In genomic region chr9:98932931-98933330, GRCm38 (mm10) we compare ENCODE assay signal across 24 mouse cellular contexts. TPM values are rescaled to one million over a fixed set of nuclear protein-coding genes. Genes with fewer than 3 reads are reported as not detected.
A peak's percentile ranks its signal among the peaks of the same experiment; 100 is the strongest.
DNase-seq lines count a peak whose midpoint lies in the region; ATAC-seq lines count a peak whose summit lies in the region.
"Had no signal": no experiment of that assay in that cellular context is flagged by ENCODE, and none has a peak within 500 bp of the region (broad histone marks: within the 10 kb centered on the region; RNA-seq: fewer than 3 reads in every experiment).

No protein-coding gene starts in this region.

- H3K27me3 ChIP-seq in midbrain, embryonic 11.5 days (ENCODE audit: control insufficient read depth, insufficient read depth, low read length): peaks cover 13% of the 10 kb centered on the region
- H3K27me3 ChIP-seq in midbrain, embryonic 15.5 days (replicated peaks): peaks cover 24% of the 10 kb centered on the region; the same call in 1 of the 2 replicates
- peaks cover 27% of the 10 kb centered on the region for H3K27me3 ChIP-seq in embryonic facial prominence, embryonic 10.5 days (replicated peaks; ENCODE audit: low read depth, poor library complexity, severe bottlenecking)

- ATAC-seq in midbrain, embryonic 11.5 days (ENCODE audit: low FRiP score): peak; percentile 24; the same call in 1 of the 2 replicates
- ATAC-seq in midbrain, embryonic 15.5 days (replicated peaks): no peak
- ATAC-seq: forebrain, embryonic 14.5 days; hindbrain, embryonic 16.5 days; inflammation-experienced regulatory T-cells, adult 6 months had no signal

- no peaks in the 10 kb centered on the region for H3K36me3 ChIP-seq in midbrain, embryonic 11.5 days (ENCODE audit: control insufficient read depth, insufficient read depth, low read length)
- no peaks in the 10 kb centered on the region for H3K36me3 ChIP-seq in midbrain, embryonic 15.5 days (replicated peaks)
- no peaks in the 10 kb centered on the region for H3K36me3 ChIP-seq in embryonic facial prominence, embryonic 10.5 days (replicated peaks)
- H3K36me3 ChIP-seq: embryonic facial prominence, embryonic 13.5 days; heart, embryonic 10.5 days; hindbrain, embryonic 12.5 days had no signal

- 1% methylated on average over 6 of the region's 6 CpGs for WGBS in midbrain, embryonic 11.5 days
- 4% methylated on average over 6 of the region's 6 CpGs for whole genome bisulfite sequencing in midbrain, embryonic 15.5 days
- 10% methylated on average over 6 of the region's 6 CpGs for WGBS in embryonic facial prominence, embryonic 10.5 days

- no peak overlapping the region for H3K4me2 ChIP-seq in midbrain, embryonic 11.5 days
- no peak overlapping the region for H3K4me2 ChIP-seq in midbrain, embryonic 15.5 days
- H3K4me2 ChIP-seq: embryonic facial prominence, embryonic 13.5 days; hindbrain, embryonic 12.5 days had no signal

- peak; percentile 90 for DNase-seq in midbrain, embryonic 11.5 days (ENCODE audit: low spot score, missing footprints)
- peak; percentile 29 for DNase-seq in embryo, embryonic 10.5 days (ENCODE audit: low spot score)
- no peak for DNase-seq in embryonic facial prominence, embryonic 10.5 days (ENCODE audit: low spot score)
- no peak for DNase-seq in left cerebral cortex, postnatal 14 days (ENCODE audit: low spot score in 2 of 2)
- no peak for DNase-seq in cerebellum, postnatal 36 days
- DNase-seq: adrenal gland, adult 2 months; adrenal gland, postnatal 25 days; cerebellum, adult 2 months; cerebellum, postnatal 10 days; gastrocnemius, postnatal 10 days; heart, adult 18-20 months; heart, postnatal 10 days; heart, postnatal 4 days had no signal

- intact Hi-C loops in left cerebral cortex, postnatal 14 days (cut with DNase I): no loop called here

- H3K4me3 ChIP-seq in midbrain, embryonic 11.5 days (ENCODE audit: low read depth, low read length): no peak overlapping the region
- no peak overlapping the region for H3K4me3 ChIP-seq in midbrain, embryonic 15.5 days
- H3K4me3 ChIP-seq in embryonic facial prominence, embryonic 10.5 days: no peak overlapping the region
- H3K4me3 ChIP-seq: embryonic facial prominence, embryonic 13.5 days; heart, embryonic 10.5 days; hindbrain, embryonic 12.5 days had no signal

- peaks cover 2% of the 10 kb centered on the region; the same call in 1 of the 2 replicates for H3K9me3 ChIP-seq in midbrain, embryonic 11.5 days (ENCODE audit: control insufficient read depth, low read length)
- no peaks in the 10 kb centered on the region for H3K9me3 ChIP-seq in midbrain, embryonic 15.5 days
- peaks cover 4% of the 10 kb centered on the region; the same call in 1 of the 2 replicates for H3K9me3 ChIP-seq in embryonic facial prominence, embryonic 10.5 days
- H3K9me3 ChIP-seq: embryonic facial prominence, embryonic 13.5 days; heart, embryonic 10.5 days; hindbrain, embryonic 12.5 days had no signal

- peaks cover 7% of the 10 kb centered on the region for H3K4me1 ChIP-seq in midbrain, embryonic 11.5 days (ENCODE audit: control insufficient read depth, insufficient read depth, low read length)
- 0 out of 2 replicates have a peak, but pooled peaks cover 8% of the 10 kb centered on the region for H3K4me1 ChIP-seq in midbrain, embryonic 15.5 days
- H3K4me1 ChIP-seq in embryonic facial prominence, embryonic 10.5 days: peaks cover 40% of the 10 kb centered on the region

- H3K9ac ChIP-seq in midbrain, embryonic 11.5 days (ENCODE audit: low read length): no peak overlapping the region
- H3K9ac ChIP-seq in midbrain, embryonic 15.5 days: no peak overlapping the region
- H3K9ac ChIP-seq: embryonic facial prominence, embryonic 13.5 days; hindbrain, embryonic 12.5 days had no signal

- H3K27ac ChIP-seq in midbrain, embryonic 11.5 days (ENCODE audit: low read depth, low read length): no peak overlapping the region
- no peak overlapping the region for H3K27ac ChIP-seq in midbrain, embryonic 15.5 days
- 0 out of 2 replicates have a peak overlapping the region, but pooled peaks have one; percentile 14 for H3K27ac ChIP-seq in embryonic facial prominence, embryonic 10.5 days (replicated peaks)
- H3K27ac ChIP-seq: embryonic facial prominence, embryonic 13.5 days; heart, embryonic 10.5 days; hindbrain, embryonic 12.5 days had no signal

RNA-seq across cellular contexts. Expression of gene Foxl2, which starts 22.2 kb away (rescaled TPM):
- 2.2 and 3.6 TPM in 2 replicates for polyA plus RNA-seq in midbrain, embryonic 11.5 days (2014; fragmentation: Nextera tagmentation; extraction: Ambion mirVana)
- 0.61 and 0.75 TPM in 2 replicates for polyA plus RNA-seq in midbrain, embryonic 15.5 days (2015; fragmentation: Nextera tagmentation; extraction: Ambion mirVana)
- polyA plus RNA-seq in embryonic facial prominence, embryonic 10.5 days (2016; fragmentation: Nextera tagmentation; extraction: Ambion mirVana): 1.9 and 2.4 TPM in 2 replicates
- total RNA-seq in left cerebral cortex, postnatal 14 days (2021): 1 to 10 TPM in 1 of 2 experiments, under 1 TPM in 1; 0.86 to 1.7 TPM
- total RNA-seq: adrenal gland, postnatal 25 days; common myeloid progenitor, adult 5-6 weeks; gastrocnemius, postnatal 10 days; gastrocnemius, postnatal 4 days; heart, adult 18-20 months; heart, postnatal 10 days; heart, postnatal 4 days had no signal
- polyA plus RNA-seq: heart, embryonic 14.5 days; inflammation-experienced regulatory T-cells, adult 6 months had no signal

RNA-seq across cellular contexts. Expression of gene 7420426K07Rik, which starts 30.0 kb away (rescaled TPM):
- 0.11 TPM in 1 of 2 replicates, not detected in the other for polyA plus RNA-seq in midbrain, embryonic 11.5 days (2014; fragmentation: Nextera tagmentation; extraction: Ambion mirVana)
- polyA plus RNA-seq in midbrain, embryonic 15.5 days (2015; fragmentation: Nextera tagmentation; extraction: Ambion mirVana): not detected in 2 replicates
- polyA plus RNA-seq in embryonic facial prominence, embryonic 10.5 days (2016; fragmentation: Nextera tagmentation; extraction: Ambion mirVana): not detected in 2 replicates
- not detected for total RNA-seq in left cerebral cortex, postnatal 14 days (2021)
- total RNA-seq: adrenal gland, adult 2 months; adrenal gland, postnatal 25 days; common myeloid progenitor, adult 5-6 weeks; gastrocnemius, postnatal 10 days; gastrocnemius, postnatal 4 days; heart, adult 18-20 months; heart, postnatal 10 days; heart, postnatal 4 days had no signal
- polyA plus RNA-seq: adrenal gland, adult 2 months; cerebellum, adult 2 months; embryonic facial prominence, embryonic 13.5 days; forebrain, embryonic 14.5 days; frontal cortex, adult 2 months; heart, embryonic 10.5 days; heart, embryonic 14.5 days; hindbrain, embryonic 12.5 days; hindbrain, embryonic 16.5 days; inflammation-experienced regulatory T-cells, adult 6 months had no signal

RNA-seq across cellular contexts. Expression of gene Faim, which starts 53.2 kb away (rescaled TPM):
- 87.3 and 91.8 TPM in 2 replicates for polyA plus RNA-seq in midbrain, embryonic 11.5 days (2014; fragmentation: Nextera tagmentation; extraction: Ambion mirVana)
- polyA plus RNA-seq in midbrain, embryonic 15.5 days (2015; fragmentation: Nextera tagmentation; extraction: Ambion mirVana): 110 and 115 TPM in 2 replicates
- 58.1 and 61.8 TPM in 2 replicates for polyA plus RNA-seq in embryonic facial prominence, embryonic 10.5 days (2016; fragmentation: Nextera tagmentation; extraction: Ambion mirVana)
- total RNA-seq in left cerebral cortex, postnatal 14 days (2021): 10 to 100 TPM; 29.8 to 36.6 TPM

Comparison
In these comparisons a context has a peak if more than half of its experiments do, and no peak if none do; other contexts are left out.
1. DNase-seq: peak in midbrain, embryonic 11.5 days (single experiment) and embryo, embryonic 10.5 days (single experiment); none in embryonic facial prominence, embryonic 10.5 days (single experiment), left cerebral cortex, postnatal 14 days (0 of 2) and cerebellum, postnatal 36 days (0 of 2).